Mouse (Mus musculus) thymus, adult 18-20 months (tissue): Measurements from ENCODE around the gene Fam161a.

Source experiments
- DNase-seq, 2 experiments: peaks; one replicate each; pipeline ENCODE4 v3.0.0; 2022; ENCODE audit warnings: mixed read lengths in 2 of 2

Gene Fam161a

GRCm38 (mm10) chr11:22991218-22991835, 16.0 kb upstream of the Fam161a start:
- DNase-seq, result no peak

DNA sequence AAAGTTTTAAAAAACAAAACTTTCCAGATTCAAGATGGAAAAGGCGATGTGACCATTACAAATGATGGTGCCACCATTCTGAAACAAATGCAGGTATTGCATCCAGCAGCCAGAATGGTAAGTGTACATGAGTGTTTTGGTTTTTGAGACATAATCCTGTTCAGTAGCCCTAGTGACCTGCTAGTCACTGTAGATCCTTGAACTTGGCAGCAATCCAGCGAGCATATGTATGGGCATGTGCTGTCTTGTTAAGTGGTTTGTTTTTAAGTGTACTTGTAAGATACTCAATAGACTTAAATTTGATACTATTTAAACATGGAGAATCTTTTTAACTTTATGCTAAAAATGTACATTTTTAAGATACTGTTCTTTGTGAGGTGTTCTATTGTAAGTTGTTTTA, 13.1 kb upstream of the Fam161a start:
- no peak for DNase-seq

DNA sequence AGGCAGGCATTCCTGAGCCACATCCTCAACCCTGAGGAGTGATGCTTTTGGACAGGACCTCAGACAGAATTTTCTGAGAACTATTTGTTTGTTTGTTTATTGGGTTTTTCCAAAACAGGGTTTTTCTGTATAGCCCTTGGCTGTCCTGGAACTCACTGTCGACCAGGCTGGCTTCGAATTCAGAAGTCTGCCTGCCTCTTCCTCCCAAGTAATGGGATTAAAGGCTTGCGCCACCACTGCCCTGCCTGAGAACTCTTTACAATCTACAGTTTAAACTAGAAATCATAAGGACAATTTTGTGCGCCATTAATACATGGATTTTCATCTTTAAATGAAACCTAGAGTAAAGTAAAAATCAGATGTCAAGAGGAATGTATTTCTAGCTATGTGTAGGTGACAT, 11.9 kb upstream of the Fam161a start:
- DNase-seq, result no peak

- DNase-seq, result no peak
Measured at GRCm38 (mm10) chr11:22998308-22998707, 9.0 kb upstream of the Fam161a start.

DNA sequence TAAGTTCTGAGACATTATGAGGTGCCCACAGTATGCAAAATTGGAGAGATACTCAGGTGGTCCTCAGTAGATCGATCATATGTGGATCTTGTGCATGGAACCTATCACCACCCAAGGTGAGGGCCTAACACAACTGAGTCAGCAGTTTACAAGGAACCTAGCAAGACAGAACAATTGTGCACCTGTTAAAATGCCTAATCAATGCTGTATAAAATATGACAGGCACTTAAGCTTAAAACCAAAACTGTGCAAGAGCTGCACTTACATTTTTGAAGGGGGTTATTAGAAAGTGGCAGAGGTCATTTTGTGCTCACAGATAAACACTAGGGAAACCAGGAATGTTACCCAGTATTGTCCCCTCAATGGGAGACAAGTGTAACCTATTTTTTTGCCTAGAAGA, 2.1 kb upstream of the Fam161a start:
- DNase-seq, result no peak

- DNase-seq, result no peak
Measured at GRCm38 (mm10) chr11:23007166-23007480, 208 bp upstream of the Fam161a start.

- peak; percentile 47 to 55 for DNase-seq
Measured at GRCm38 (mm10) chr11:23008181-23008823, 971 bp downstream of the Fam161a start.

DNA sequence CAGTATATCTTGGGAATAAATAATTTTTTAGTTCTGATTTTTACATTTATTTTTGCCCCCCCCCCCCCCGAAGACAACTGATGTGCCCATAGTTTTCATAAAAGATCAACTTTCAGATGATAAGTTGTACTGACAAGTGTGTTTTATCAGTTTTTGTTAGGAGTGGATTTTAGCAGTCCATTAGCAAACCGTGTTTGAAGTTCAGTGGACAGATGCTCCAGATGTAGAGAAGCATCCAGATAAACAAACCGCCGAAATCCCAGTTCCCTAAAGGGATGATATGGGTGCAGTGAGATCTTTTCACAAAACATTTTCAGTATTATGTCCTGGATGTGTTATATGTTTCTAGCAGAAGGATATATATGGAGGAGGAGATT, 1.5 kb downstream of the Fam161a start:
- DNase-seq, result no peak

- no peak for DNase-seq
Measured at GRCm38 (mm10) chr11:23013096-23013495, 5.8 kb downstream of the Fam161a start.

DNA sequence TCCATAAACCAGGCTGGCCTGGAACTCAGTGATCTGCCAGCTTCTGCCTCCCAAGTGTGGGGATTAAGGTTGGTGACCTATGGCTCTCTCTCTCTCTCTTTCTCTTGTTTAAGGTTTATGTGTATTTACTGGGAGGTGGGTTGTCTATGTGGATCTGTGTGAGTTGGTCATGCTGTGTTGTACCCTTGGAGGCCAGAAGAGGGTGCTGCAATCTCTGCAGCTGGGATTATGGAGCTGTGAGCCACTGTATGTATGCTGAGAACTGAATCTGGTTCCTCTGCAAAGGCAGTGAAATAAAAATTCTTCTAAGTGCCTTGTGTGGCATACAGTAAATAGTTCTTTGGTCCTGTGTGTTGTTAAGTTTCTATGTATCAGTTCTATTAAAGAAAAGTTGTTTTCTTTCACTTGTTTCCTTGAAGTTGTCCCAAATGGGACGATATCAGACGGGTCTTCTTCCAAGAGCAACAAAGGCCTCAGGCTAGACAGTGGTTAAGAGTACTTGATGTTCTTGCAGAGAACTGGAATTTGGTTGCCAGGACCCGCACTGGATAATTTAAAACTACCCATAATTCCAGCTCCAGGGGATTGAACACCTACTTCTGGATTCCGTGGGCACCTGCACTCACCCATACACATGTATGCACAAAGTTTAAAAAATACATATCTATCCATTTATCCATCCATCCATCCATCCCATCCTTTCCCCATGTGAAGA, 6.4 kb downstream of the Fam161a start:
- no peak for DNase-seq

- DNase-seq, result no peak
Measured at GRCm38 (mm10) chr11:23014996-23015395, 7.7 kb downstream of the Fam161a start.

DNA sequence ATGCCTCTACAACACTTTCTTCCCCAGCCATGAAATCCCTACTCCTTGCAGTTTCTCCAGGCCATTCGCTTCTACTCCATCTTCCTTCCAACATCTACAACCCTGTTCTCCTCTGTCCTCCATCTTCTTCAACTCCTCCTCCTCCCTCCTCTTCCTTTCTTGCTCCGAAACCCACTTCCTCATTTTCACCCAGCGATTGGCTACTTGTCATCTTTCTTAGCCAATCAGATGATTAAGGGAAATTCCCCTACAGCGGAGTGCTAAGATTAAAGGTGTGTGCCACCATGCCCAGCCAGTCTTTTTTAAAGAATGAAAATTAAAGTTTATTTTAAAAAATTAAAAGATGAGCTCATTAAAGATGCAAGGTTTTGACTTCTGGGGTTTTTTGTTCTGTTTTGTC, 10.6 kb downstream of the Fam161a start:
- DNase-seq, result no peak

DNA sequence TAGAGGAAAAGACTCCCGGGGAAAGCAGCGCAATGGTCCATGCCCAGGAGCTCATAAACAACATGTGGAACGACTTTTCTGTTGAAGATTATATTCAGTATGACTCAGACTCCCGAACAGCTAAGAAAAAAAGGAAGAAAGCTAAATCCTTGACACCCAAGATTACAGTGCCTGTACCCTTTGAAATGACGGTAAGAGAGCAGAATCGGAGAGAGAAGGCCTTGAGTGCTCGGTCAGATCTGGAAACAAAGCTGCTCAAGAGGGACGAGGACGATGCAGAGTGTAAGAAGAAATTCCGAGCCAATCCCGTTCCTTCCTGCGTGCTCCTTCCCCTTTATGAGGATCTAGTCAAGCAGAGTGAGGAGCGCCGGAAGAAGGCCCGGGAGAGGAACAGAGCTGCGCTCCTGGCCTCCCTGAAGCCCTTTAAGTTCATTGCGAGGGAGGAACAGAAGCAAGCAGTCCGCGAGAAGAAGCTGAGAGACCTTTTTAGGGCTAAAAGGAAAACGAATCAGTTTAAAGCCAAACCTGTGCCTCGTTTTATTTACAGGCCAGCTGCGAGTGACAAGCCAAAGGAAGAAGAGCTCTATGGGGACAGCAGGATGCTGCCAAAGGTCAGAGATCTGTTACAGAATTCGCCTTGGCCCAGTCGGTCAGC, 12.9 kb downstream of the Fam161a start:
- DNase-seq, result no peak

- no peak for DNase-seq
Measured at GRCm38 (mm10) chr11:23020841-23021240, 13.5 kb downstream of the Fam161a start.

- no peak for DNase-seq
Measured at GRCm38 (mm10) chr11:23023155-23023554, 15.8 kb downstream of the Fam161a start.

GRCm38 (mm10) chr11:23024169-23024568, 16.8 kb downstream of the Fam161a start:
- no peak for DNase-seq

DNA sequence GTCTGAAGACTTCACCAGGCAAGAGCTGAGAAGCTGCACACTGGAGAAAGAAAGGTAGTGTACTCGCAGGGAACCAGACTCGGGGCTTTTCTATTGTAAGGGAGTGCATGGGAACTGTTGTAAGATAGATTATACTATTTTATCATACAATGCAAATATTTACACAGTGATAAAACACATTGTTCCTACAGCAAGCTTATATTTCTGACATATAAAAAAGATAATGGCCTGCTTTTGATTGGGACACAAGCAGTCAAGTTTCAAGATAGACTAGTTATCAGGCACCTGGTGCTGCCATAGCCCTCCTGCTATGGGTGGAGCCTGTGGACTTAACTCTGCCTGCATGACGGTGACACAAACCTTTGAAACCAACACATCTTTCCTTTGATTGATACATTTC, 21.6 kb downstream of the Fam161a start:
- no peak for DNase-seq

DNA sequence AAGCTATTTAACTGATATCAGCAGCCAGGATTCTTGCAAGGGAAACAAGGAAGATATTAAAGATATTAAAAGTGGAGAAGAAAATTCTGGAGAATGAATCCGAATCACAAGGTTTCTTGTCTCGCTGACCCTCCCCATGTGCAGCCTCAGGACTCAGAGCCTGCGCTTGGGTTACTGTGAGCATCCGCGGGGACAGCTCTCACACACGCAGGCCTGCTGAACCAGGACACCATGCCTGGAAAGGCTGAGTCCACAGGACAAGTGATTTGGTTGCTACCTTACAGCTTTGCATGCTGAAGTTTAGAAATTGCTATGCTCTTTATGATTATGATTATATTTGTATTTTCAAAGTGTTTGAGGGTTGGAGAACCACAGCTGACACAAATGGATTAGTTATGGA, 22.1 kb downstream of the Fam161a start:
- no peak for DNase-seq

DNA sequence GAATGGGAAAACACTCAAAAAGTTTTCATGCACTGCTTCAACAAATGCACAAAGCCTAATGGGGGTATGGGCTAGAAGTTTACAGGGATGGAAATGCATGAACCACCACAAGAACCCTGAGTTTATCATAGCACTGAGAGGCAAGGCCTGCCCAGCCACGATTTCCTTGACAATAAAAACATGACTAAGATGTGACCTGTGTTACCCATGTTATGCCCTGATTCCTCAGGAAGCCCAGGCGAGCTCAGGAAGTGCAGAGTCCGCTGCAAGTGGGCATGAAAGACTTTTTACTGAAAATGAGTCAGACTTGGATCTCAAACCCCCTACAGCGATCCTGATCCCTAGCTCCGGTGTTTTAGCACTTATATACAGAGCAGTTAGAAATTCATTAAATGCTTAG, 39.9 kb downstream of the Fam161a start:
- no peak for DNase-seq

DNA sequence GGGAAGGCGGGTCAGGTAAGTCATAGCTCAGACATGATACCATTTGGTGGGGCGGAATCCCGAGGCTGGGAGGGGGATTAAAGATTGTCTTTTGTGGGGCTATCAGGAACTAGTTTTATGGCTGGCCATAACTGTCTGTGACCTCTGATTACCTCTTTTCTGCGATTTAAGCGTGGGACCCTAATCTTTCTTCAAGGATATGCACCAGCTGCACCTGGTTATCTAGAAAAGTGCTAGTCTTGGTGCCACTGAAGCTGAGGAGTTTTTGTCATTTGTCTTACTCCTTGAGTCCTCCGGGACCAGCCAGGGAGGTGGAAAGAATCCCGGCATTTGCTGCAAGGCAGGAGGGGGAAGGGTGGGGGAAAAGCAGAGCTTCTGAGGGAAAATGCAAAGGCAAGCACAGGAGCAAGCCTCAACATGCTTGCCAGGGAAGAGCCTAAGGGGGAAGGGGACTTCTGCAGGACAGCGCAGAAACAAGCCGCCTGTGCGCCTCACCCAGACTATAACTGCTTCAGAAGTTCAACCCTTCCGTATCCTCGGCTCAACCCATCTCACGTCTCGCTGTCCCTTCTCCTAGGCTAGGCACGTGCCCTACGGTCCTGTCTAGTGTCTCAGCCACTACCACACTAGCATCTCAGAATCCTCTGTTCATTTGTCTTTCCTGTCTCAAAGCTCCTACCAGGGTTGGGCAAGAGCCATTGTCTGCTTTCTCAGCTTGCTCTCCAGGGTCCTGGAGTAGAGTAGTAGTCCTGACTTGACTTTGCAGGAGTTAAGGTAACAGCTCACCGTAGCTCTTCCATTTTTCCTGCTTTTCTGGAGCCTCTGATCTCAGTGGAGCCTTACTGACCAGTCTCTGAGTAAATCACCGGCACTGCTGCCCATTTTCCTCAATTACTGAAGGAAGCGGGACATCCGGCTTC, 40.6 kb downstream of the Fam161a start:
- no peak for DNase-seq

DNA sequence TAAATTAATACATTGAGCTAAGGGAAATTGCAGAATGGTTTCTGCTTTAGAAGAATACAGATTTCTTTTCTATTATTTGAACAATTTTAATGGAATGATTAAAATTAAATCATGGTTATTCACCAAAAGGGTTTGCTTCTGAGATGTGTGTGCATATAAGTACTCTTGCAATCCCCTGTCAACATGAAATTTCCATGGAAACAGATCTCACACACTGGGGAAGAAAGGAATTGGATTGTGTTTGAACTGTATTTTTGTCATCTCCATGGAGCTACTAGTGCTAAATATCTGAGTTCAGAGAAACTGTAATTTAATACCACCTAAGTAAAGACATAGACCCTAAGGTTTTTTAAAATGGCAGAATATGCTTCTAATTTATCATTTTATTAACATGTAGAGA, 42.3 kb downstream of the Fam161a start:
- no peak for DNase-seq

DNA sequence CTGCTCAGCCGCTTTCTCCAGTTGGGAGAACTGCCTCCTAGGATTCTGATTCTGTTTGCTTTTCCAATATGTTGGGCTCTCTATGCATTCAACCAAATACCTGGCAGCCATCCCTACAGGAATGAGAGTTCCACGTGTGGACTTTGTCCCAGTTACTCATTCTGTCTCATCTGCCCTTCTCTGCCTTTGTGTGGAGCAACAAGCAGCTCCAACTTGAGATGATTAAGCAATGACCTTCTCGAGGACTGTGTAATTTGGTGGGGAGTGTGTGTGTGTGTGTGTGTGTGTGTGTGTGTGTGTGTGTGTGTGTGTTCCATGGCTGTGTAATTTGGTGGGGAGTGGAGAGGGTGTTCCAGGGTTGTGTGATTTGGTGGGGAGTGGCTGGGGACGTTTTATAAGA, 45.0 kb downstream of the Fam161a start:
- DNase-seq, result no peak

GRCm38 (mm10) chr11:23063153-23063552, 55.8 kb downstream of the Fam161a start:
- no peak for DNase-seq
